Mouse (Mus musculus) liver, embryonic 14.5 days (tissue): Measurements from ENCODE around the gene Pde8b.

Source experiments
- CTCF ChIP-seq: IDR thresholded peaks from 2 replicates; pipeline ENCODE4 v1.5.1; 2016; ENCODE audit warnings: antibody characterized with exemption, low read depth, control low read depth
- EP300 ChIP-seq: IDR thresholded peaks from 2 replicates; pipeline ENCODE4 v1.6.1; 2016; ENCODE audit warnings: antibody characterized with exemption, low read depth

DNA sequence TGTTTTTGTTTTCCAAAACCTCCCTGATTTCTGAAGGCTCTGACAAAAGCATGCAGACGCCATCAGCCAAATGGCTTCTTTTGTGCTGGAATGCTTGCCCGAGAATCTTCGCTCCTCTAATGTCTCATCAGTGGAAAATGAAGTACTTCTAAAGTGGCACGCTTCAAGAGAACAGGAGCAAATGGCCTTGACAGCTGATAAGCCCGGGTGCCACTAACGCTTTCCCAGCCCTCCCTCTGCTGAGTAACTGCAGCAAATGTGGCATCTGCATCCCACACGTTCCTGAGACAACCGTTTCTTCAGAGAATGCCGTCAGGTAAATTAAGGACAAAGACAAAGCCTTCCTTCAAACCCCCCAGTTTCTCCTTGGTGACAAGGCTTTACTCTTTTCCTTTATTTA lies 72.8 kb downstream of the Pde8b start:
- TF ChIP-seq CTCF (no peak), EP300 (no peak)
